Mouse (Mus musculus) cerebellum, adult 2 months (tissue): ENCODE results near the gene Ccna1.

Experiments used
- CTCF ChIP-seq: fragments of 200-500 bp; IDR thresholded peaks from 2 replicates; pipeline ENCODE4 v1.5.1; 2011; ENCODE audit warnings: low read depth, mild to moderate bottlenecking, control low read depth, low read length, moderate library complexity, borderline replicate concordance; ENCODE audit not compliant: insufficient read depth
- POLR2A ChIP-seq: fragments of 200-500 bp; IDR thresholded peaks from 2 replicates; pipeline ENCODE4 v1.6.1; 2011; ENCODE audit warnings: low read length, control low read depth, borderline replicate concordance; ENCODE audit not compliant: insufficient read depth

DNA sequence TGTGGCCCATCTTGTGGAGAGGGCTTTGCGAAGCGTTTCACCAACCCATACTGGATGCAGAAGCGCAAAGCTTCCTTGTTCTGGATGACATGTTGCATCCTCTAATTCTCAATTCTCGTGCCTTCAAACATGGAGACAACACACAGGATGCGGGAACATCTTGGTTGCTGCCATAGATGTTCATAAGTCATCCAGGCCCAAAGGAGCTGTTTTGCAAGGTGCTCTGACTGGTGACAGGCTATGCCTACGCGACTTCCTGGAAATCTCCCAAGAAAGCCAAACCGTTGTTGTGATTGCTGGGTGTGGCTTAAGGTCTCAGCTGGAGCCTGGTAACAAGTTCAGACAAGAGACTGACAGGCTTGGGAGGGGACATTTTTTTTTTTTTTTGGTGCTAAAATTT, 1.1 kb upstream of the Ccna1 start:
- TF ChIP-seq CTCF (no peak), POLR2A (no peak)
